Mouse (Mus musculus) 3T3-L1 (cell line): ENCODE measurements at regions not wholly inside any gene's neighbourhood (a gene's known extent, or its start where the extent isn't known, plus 50 kb on each side); places are given as distances from the start of the nearest gene placed in this dataset.
"Not testable (repeated sequence)": the region's sequence is repeated elsewhere in the genome, so short reads cannot be mapped to it uniquely, and the experiment has no call there.

Experiments used
- DNase-seq: peaks from one replicate; pipeline ENCODE4 v3.0.0-alpha.2; 2015; ENCODE audit warnings: low read depth, low spot score

GRCm38 (mm10) chr14:87612871-87613270 is 196.4 kb downstream of the Tdrd3 start:
- DNase-seq, result no peak

- no peak for DNase-seq
Observed at GRCm38 (mm10) chr14:87619368-87620035, 203.1 kb downstream of the Tdrd3 start.

DNA sequence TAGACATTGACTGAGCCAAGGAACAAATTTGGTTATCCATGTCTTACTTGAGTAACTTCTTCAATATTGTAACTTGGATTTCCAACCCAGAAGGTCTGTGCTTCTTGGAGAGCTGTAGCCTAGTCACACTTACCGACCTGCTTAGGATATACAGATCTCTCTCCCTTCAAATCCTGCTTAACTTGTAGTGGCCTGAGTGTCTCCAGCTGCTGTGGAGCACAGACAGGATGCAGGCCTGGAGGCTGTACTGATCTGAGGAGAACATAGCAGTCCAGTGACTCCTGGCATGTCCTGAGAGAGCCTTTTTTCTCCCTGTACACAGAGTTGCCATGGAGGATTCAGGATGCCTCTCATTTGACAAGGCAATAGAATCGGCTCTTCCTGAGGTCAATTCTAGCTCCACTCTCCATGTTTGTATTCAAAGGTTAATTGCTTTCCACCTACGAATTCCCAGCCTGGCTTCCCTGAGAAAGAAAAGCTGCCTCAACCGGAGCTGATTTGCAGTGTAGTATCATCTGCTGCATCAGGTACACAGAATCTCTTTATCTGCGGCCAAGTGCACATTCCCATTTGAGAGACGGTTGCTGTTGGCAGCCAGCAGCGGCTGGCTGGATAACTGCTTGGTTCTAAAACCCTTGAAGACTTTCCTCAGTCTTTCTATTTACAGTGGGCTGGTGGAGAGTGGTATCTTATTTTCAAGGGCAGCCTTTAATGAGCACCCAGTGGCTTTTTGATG is 214.8 kb downstream of the Tdrd3 start:
- no peak for DNase-seq

GRCm38 (mm10) chr14:87634596-87634995 is 218.2 kb downstream of the Tdrd3 start:
- DNase-seq, result no peak

DNA sequence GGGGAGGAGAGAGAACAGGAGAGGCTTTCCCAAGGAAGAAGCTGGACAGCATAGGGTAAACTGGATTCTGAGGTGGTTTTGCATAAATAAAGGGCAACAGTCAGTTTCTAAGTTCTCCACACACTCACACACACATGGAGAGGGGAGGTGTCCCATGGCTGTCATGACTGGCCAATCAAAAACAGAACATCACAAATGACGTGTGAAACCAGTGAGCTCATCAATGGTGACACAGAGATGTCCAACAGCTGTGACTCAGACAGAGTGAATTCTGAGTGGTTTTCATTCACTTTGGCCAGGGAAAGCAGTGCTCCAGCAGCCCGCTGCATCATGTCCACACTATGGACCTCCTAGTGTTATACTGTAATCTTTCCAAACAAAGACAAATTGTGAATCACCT is 220.7 kb downstream of the Tdrd3 start:
- DNase-seq, result no peak

- DNase-seq, result no peak
Observed at GRCm38 (mm10) chr14:87667910-87668309, 251.5 kb downstream of the Tdrd3 start.

DNA sequence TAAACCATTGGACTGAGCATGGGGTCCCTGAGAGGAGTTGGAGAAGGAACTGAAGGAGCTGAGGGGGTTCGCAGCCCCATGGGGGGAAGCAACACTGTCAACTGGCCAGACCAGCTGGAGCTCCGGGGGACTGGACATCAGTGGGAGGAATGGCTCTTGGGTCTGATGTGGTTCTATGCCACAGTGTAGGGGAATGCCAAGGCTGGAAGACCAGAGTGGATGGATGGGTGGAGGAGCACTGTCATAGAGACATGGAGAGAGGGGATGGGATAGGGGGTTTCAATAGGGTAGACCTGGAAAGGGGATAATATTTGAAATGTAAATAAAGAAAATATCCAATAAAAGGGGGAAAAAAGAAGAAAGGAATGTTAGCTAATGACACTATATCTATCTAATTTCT is 253.1 kb downstream of the Tdrd3 start:
- no peak for DNase-seq

- no peak for DNase-seq
Observed at GRCm38 (mm10) chr14:87680788-87681187, 264.3 kb downstream of the Tdrd3 start.

- DNase-seq, result not testable (repeated sequence)
Observed at GRCm38 (mm10) chr14:87683091-87683806, 266.8 kb downstream of the Tdrd3 start.

DNA sequence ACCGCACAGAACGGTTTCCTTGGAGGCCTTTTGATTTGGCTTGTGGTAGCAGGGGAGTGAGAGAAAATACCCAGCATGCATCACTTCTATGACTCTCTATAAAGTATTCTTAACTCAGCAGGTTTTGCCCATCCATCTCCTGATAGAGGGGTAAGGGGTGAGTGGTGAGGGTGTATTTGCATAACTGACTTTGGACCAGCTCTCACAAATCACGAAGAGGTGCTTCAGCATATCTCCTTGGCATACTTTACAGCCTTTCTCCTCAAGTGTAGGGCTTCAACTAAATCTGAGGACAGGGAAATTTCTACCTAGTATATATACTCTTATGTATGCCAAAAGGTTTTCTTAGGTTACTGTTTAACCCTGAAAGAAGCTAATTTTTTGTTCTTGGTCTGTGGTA is 273.4 kb downstream of the Tdrd3 start:
- DNase-seq, result no peak

GRCm38 (mm10) chr14:87736456-87736855 is 320.0 kb downstream of the Tdrd3 start:
- DNase-seq, result no peak

DNA sequence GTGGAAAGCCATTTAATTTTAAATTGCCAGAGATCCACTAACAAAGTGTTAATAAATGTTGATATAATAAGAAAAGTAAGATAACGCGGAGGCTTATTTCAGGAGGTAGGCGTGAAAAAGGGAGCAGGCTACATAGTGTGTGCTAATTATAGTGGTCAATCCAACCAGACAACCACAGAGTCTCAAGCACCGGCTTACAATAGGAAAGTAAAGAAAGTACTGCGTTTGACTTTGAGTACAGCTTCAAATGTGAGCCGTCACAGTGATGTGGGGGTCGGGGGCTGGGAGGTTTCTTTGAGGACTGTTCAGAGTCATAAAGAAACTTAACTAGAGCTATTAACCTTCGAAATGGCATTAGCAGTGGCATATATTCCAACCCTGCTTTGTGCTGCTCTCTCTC is 329.1 kb downstream of the Tdrd3 start:
- no peak for DNase-seq

GRCm38 (mm10) chr14:87746011-87746410 is 329.6 kb downstream of the Tdrd3 start:
- no peak for DNase-seq

- DNase-seq, result no peak
Observed at GRCm38 (mm10) chr14:87749068-87749467, 332.6 kb downstream of the Tdrd3 start.

GRCm38 (mm10) chr14:87749762-87750161 is 333.3 kb downstream of the Tdrd3 start:
- no peak for DNase-seq

GRCm38 (mm10) chr14:87750665-87751170 is 334.3 kb downstream of the Tdrd3 start:
- DNase-seq, result no peak

DNA sequence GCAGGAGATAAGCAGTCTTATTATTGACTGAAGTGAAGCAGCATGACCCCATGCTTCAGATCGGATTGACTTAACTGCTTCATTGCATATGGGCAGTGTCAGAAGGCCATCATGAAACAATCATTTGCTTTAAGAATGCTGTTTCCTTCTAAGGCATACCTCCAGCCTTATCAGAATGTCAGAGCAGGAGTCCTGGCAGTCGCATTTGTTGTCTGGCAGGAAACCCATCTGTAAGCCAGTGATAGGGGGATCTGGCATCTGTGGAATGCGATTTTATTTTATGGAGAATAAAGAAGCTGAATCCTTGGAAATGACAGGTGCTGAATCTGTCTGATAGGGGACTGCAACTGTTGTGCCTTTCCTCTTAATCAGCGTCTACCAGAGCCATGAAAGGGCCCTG is 338.3 kb downstream of the Tdrd3 start:
- no peak for DNase-seq

- no peak for DNase-seq
Observed at GRCm38 (mm10) chr14:87775332-87775890, 359.0 kb downstream of the Tdrd3 start.

DNA sequence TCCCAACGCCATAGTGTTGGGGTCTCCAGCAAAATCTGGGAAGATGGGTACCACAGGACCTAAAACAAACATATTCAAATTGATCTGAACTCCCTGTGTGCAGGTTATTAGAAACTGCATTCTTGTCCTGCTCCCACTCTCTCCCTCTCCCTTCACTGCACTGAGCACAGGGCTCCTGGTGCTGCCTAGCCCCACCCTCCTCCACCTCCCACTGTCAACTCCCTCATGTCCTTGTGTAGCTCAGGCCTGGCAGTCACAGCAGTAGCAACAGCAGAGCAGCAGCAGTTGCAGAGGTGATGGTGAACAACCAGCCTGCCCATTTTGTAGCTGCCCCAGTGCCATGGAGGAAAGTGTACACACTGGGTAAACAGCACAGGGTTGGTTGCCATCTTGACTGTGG is 383.4 kb downstream of the Tdrd3 start:
- DNase-seq, result no peak

DNA sequence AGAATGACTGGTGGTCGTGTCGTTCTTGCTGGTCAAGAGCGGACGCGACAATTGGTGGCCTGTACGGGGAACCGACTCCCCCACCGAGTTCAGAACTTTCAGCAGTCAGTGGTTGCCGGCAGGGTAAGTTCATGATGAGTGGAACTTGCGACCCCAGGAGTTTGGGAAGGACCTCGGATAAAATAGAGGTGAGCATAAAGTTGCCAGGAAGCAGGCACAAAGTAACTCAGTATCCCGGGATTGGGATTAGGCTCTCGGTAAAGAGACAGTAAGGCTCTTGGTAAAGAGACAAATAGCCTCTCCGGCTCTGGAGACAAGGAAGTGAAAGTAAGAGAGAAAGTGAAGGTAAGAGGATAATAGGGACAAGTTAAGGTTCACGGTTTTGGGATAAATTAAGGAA is 393.2 kb downstream of the Tdrd3 start:
- not testable (repeated sequence) for DNase-seq

DNA sequence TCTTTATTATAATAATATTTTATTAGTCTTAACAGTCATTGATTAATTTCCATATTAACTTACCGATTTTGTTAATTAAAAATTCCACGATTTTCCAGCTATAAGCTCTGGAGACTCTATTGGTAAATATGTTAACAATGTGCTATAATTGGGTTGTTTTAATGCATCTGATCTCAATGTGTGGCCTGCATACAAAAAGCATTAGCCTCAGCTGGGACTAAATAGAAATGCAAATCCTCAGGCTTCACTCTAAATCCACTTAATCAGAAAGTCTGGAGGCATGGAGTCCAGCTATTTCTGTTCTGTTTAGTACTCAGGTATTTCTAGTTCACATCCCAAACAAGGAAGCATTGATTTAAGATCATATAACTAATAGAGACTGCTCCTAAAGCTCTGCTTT is 427.7 kb downstream of the Tdrd3 start:
- DNase-seq, result no peak

DNA sequence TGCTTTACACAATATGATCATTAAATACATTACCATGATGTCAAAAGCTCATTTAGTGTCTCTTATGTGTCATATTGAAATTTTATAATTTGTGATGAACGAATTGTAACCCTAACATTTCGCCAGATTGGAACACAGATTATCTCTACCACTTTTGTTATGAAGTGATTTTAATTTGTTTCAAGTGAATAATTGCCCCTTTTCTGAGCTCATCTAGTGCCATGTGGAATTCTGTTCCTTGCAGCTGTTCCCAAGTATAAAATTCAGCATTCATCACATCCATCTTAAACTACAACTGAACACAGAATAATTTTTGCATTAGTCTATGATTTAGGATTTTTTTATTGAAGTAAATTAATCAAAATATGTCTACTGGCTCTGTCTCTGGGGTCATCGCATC is 445.0 kb downstream of the Tdrd3 start:
- DNase-seq, result no peak
